Mouse (Mus musculus) hindbrain, embryonic 11.5 days (tissue): ENCODE results near the gene Catsperz. TPM values are rescaled to one million over a fixed set of nuclear protein-coding genes. Genes with fewer than 3 reads are reported as not detected.

Source experiments
- polyA plus RNA-seq: library from polyadenylated mRNA; unstranded; fragments of >200 nt; fragmentation: Nextera tagmentation; extraction: Ambion mirVana; gene quantifications from 2 replicates; pipeline ENCODE4 v1.2.1, GENCODE M21; 2014

Catsperz gene
- polyA plus RNA-seq, 1 experiment from 2014 or later = not detected

Other genes with a start within 250 kb of the Catsperz start
- 5.2 and 5.8 TPM in 2 replicates for gene Rps6ka4, start 84.7 kb downstream of the Catsperz start, polyA plus RNA-seq
- gene Ccdc88b, start 67.2 kb downstream of the Catsperz start, polyA plus RNA-seq = 0.42 and 0.74 TPM in 2 replicates
- gene Trmt112, start 15.7 kb downstream of the Catsperz start, polyA plus RNA-seq = 142 and 147 TPM in 2 replicates
- gene Prdx5, start 15.3 kb downstream of the Catsperz start, polyA plus RNA-seq = 126 and 138 TPM in 2 replicates
- 4.1 and 5.0 TPM in 2 replicates for gene Esrra, start 3.6 kb downstream of the Catsperz start, polyA plus RNA-seq
- gene Kcnk4, start 9.1 kb upstream of the Catsperz start, polyA plus RNA-seq = 0.18 and 0.49 TPM in 2 replicates
- gene Bad, start 16.5 kb upstream of the Catsperz start, polyA plus RNA-seq = 61.7 and 63.9 TPM in 2 replicates
- gene Gpr137, start 17.1 kb upstream of the Catsperz start, polyA plus RNA-seq = 27.9 and 34.0 TPM in 2 replicates
- gene Ppp1r14b, start 49.6 kb upstream of the Catsperz start, polyA plus RNA-seq = 180 and 249 TPM in 2 replicates
- gene Plcb3, start 51.1 kb upstream of the Catsperz start, polyA plus RNA-seq = 14.6 and 14.8 TPM in 2 replicates
- 73.7 and 79.3 TPM in 2 replicates for gene Fkbp2, start 55.1 kb upstream of the Catsperz start, polyA plus RNA-seq
- 21.4 TPM in 2 replicates for gene Vegfb, start 62.3 kb upstream of the Catsperz start, polyA plus RNA-seq
- gene Dnajc4, start 67.2 kb upstream of the Catsperz start, polyA plus RNA-seq = 18.8 and 22.5 TPM in 2 replicates
- 19.3 and 19.9 TPM in 2 replicates for gene Nudt22, start 70.7 kb upstream of the Catsperz start, polyA plus RNA-seq
- gene Trpt1, start 70.8 kb upstream of the Catsperz start, polyA plus RNA-seq = 10.6 and 11.1 TPM in 2 replicates
- 7.3 and 7.6 TPM in 2 replicates for gene Fermt3, start 94.1 kb upstream of the Catsperz start, polyA plus RNA-seq
- gene Stip1, start 114.6 kb upstream of the Catsperz start, polyA plus RNA-seq = 376 and 390 TPM in 2 replicates
- 2.8 and 3.1 TPM in 2 replicates for gene Macrod1, start 131.4 kb upstream of the Catsperz start, polyA plus RNA-seq
- gene Flrt1, start 180.3 kb upstream of the Catsperz start, polyA plus RNA-seq = 4.6 and 5.6 TPM in 2 replicates